Mouse (Mus musculus): Measurements from ENCODE around the gene Ttll8. TPM values are rescaled to one million over a fixed set of nuclear protein-coding genes. Genes with fewer than 3 reads are reported as not detected.

Gene Ttll8
- polyA plus RNA-seq, 1 experiment: 1.6 TPM

DNA sequence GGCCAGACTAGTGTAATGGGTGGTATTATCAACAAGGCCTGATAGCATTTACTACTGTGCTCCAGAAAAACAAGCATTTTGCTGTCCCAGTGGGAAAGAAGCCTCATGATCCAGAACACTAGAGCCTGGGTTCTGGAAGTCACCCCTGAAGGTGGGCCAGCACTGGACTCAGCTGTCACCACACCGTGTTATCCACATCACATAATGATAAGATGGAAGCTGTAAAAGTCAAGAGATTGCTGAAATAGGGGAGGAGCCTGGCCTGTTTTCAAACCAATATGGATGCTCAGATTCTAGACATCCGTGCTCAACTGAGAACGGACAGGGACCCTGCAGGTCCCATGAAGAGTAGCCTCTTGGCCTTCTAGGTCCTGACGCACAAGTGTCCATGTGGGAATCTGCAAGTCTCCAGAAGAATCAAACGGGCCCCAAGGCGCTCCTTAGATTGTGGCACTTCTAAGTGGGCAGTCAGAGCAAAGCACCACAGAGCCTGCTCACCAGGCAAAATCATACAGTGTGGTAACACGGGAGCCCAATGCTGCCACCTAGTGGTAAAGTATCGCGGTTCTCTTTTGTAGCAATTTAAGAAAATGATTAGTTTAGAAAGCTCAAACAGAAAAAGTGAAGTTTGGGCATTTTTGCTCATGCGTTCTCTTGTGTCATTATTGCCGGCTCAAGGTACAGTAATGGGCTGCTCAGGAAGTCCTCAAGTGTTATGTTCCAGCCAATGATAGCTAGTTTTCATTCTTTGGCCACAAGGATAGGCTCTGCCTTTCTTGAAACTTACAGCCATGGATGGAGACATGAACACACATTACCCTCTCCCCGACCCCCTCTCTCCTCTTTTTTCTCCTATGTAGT is 32.9 kb downstream of the Ttll8 start:
- Histone ChIP-seq H3K4me1 (ENCODE audit: control insufficient read depth, insufficient read depth, low read length) (no peaks in the 10 kb centered on the region), H3K27me3 (ENCODE audit: control insufficient read depth, insufficient read depth, low read length) (no peaks in the 10 kb centered on the region), H3K4me3 (replicated peaks; ENCODE audit: insufficient read depth, low read depth, low read length) (no peak overlapping the region), H3K27ac (ENCODE audit: insufficient read depth, low read length) (no peak overlapping the region)
- DNase-seq: peak; percentile 76 to 80
- TF ChIP-seq CTCF (IDR thresholded peaks at IDR 0.05; ENCODE audit: borderline replicate concordance, insufficient read depth, low read depth, low read length) (peak; percentile 80), POLR2A (IDR thresholded peaks at IDR 0.05; ENCODE audit: borderline replicate concordance, insufficient read depth, low read length) (no peak)
- WGBS: 16% methylated on average over 12 of the region's 12 CpGs

DNA sequence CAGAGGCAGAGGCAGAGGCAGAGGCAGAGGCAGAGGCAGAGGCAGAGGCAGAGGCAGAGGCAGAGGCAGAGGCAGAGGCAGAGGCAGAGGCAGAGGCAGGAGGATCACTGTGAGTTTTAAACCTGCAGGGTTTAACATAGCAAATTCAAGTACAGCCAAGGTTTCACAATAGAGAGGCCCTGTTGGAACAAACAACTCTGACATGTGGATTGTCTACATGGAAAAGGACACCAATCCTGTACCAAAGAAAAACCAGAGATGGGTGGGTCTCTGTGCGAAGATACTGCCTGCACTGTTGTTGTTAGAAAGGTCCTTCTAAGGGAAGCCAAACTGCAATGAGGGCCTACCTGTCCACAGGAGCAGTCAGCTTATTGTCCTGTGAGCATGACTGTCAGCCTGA is 34.2 kb downstream of the Ttll8 start:
- Histone ChIP-seq H3K27me3 (ENCODE audit: control insufficient read depth, insufficient read depth, low read length) (no peaks in the 10 kb centered on the region), H3K4me3 (replicated peaks; ENCODE audit: insufficient read depth, low read depth, low read length) (no peak overlapping the region), H3K27ac (ENCODE audit: insufficient read depth, low read length) (no peak overlapping the region), H3K4me1 (ENCODE audit: control insufficient read depth, insufficient read depth, low read length) (no peaks in the 10 kb centered on the region)
- DNase-seq: no peak
- WGBS: 100% methylated on average over 1 of the region's 1 CpGs
- no peak for TF ChIP-seq POLR2A (IDR thresholded peaks at IDR 0.05; ENCODE audit: borderline replicate concordance, insufficient read depth, low read length)
- no peak for TF ChIP-seq CTCF (IDR thresholded peaks at IDR 0.05; ENCODE audit: borderline replicate concordance, insufficient read depth, low read depth, low read length)

- DNase-seq: no peak
- TF ChIP-seq POLR2A (IDR thresholded peaks at IDR 0.05; ENCODE audit: borderline replicate concordance, insufficient read depth, low read length) (no peak), CTCF (IDR thresholded peaks at IDR 0.05; ENCODE audit: borderline replicate concordance, insufficient read depth, low read depth, low read length) (no peak)
- Histone ChIP-seq H3K27ac (ENCODE audit: insufficient read depth, low read length) (no peak overlapping the region), H3K27me3 (ENCODE audit: control insufficient read depth, insufficient read depth, low read length) (no peaks in the 10 kb centered on the region), H3K4me3 (replicated peaks; ENCODE audit: insufficient read depth, low read depth, low read length) (no peak overlapping the region), H3K4me1 (ENCODE audit: control insufficient read depth, insufficient read depth, low read length) (no peaks in the 10 kb centered on the region)
- WGBS: 77% methylated on average over 12 of the region's 12 CpGs
These were observed 34.9 kb downstream of the Ttll8 start for GRCm38 (mm10) chr15:88919328-88919727.

- Histone ChIP-seq H3K4me3 (replicated peaks; ENCODE audit: insufficient read depth, low read depth, low read length) (no peak overlapping the region), H3K4me1 (ENCODE audit: control insufficient read depth, insufficient read depth, low read length) (no peaks in the 10 kb centered on the region), H3K27me3 (ENCODE audit: control insufficient read depth, insufficient read depth, low read length) (no peaks in the 10 kb centered on the region), H3K27ac (ENCODE audit: insufficient read depth, low read length) (no peak overlapping the region)
- TF ChIP-seq CTCF (IDR thresholded peaks at IDR 0.05; ENCODE audit: borderline replicate concordance, insufficient read depth, low read depth, low read length) (no peak), POLR2A (IDR thresholded peaks at IDR 0.05; ENCODE audit: borderline replicate concordance, insufficient read depth, low read length) (no peak)
- WGBS: 96% methylated on average over 8 of the region's 8 CpGs
- no peak for DNase-seq
These were observed 37.1 kb downstream of the Ttll8 start for GRCm38 (mm10) chr15:88917126-88917525.

DNA sequence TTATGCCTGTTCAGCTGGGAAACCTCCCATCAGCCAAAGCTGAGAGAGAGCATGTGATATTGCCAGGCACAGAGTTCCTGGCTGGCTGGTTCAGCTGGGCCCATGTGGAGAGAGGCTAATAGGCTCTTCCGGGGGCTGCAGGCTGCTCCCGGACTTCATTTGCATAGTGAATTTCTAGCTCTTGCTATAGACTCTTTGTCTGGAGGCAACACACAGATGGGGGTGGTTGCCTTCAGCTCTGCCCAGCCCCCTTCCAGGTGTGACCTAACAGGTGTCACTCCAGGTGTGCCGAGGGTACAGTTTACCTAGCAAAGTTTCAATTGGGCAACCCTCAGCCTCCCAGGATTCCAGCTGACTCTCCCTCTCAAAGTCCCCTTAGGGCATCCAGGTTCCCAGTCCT is 37.9 kb downstream of the Ttll8 start:
- no peaks in the 10 kb centered on the region for H3K4me1 ChIP-seq (ENCODE audit: control insufficient read depth, insufficient read depth, low read length)
- no peak overlapping the region for H3K27ac ChIP-seq (ENCODE audit: insufficient read depth, low read length)
- TF ChIP-seq CTCF (IDR thresholded peaks at IDR 0.05; ENCODE audit: borderline replicate concordance, insufficient read depth, low read depth, low read length) (no peak), POLR2A (IDR thresholded peaks at IDR 0.05; ENCODE audit: borderline replicate concordance, insufficient read depth, low read length) (no peak)
- H3K27me3 ChIP-seq (ENCODE audit: control insufficient read depth, insufficient read depth, low read length): no peaks in the 10 kb centered on the region
- no peak overlapping the region for H3K4me3 ChIP-seq (replicated peaks; ENCODE audit: insufficient read depth, low read depth, low read length)
- no peak for DNase-seq
- 31% methylated on average over 3 of the region's 3 CpGs for WGBS

GRCm38 (mm10) chr15:88915046-88915445 is 39.2 kb downstream of the Ttll8 start:
- Histone ChIP-seq H3K4me3 (replicated peaks; ENCODE audit: insufficient read depth, low read depth, low read length) (no peak overlapping the region), H3K27me3 (ENCODE audit: control insufficient read depth, insufficient read depth, low read length) (no peaks in the 10 kb centered on the region), H3K4me1 (ENCODE audit: control insufficient read depth, insufficient read depth, low read length) (no peaks in the 10 kb centered on the region), H3K27ac (ENCODE audit: insufficient read depth, low read length) (no peak overlapping the region)
- WGBS: 94% methylated on average over 7 of the region's 7 CpGs
- TF ChIP-seq POLR2A (IDR thresholded peaks at IDR 0.05; ENCODE audit: borderline replicate concordance, insufficient read depth, low read length) (no peak), CTCF (IDR thresholded peaks at IDR 0.05; ENCODE audit: borderline replicate concordance, insufficient read depth, low read depth, low read length) (no peak)
- DNase-seq: no peak

- WGBS: 81% methylated on average over 4 of the region's 4 CpGs
- no peak for TF ChIP-seq CTCF (IDR thresholded peaks at IDR 0.05; ENCODE audit: borderline replicate concordance, insufficient read depth, low read depth, low read length)
These were observed 47.9 kb downstream of the Ttll8 start for GRCm38 (mm10) chr15:88906347-88906746.

GRCm38 (mm10) chr15:88904056-88904811 is 50.0 kb downstream of the Ttll8 start:
- Histone ChIP-seq H3K27me3 (ENCODE audit: control insufficient read depth, insufficient read depth, low read length) (no peaks in the 10 kb centered on the region), H3K4me1 (ENCODE audit: control insufficient read depth, insufficient read depth, low read length) (no peaks in the 10 kb centered on the region), H3K4me3 (replicated peaks; ENCODE audit: insufficient read depth, low read depth, low read length) (no peak overlapping the region), H3K27ac (ENCODE audit: insufficient read depth, low read length) (no peak overlapping the region)
- DNase-seq: no peak
- 85% methylated on average over 14 of the region's 14 CpGs for WGBS
- TF ChIP-seq CTCF (IDR thresholded peaks at IDR 0.05; ENCODE audit: borderline replicate concordance, insufficient read depth, low read depth, low read length): no peak
- no peak for TF ChIP-seq POLR2A (IDR thresholded peaks at IDR 0.05; ENCODE audit: borderline replicate concordance, insufficient read depth, low read length)

More at GRCm38 (mm10) chr15:88906347-88906746, 47.9 kb downstream of the Ttll8 start:
- DNase-seq: no peak
- Histone ChIP-seq H3K4me1 (ENCODE audit: control insufficient read depth, insufficient read depth, low read length) (no peaks in the 10 kb centered on the region), H3K27ac (ENCODE audit: insufficient read depth, low read length) (no peak overlapping the region), H3K27me3 (ENCODE audit: control insufficient read depth, insufficient read depth, low read length) (no peaks in the 10 kb centered on the region), H3K4me3 (replicated peaks; ENCODE audit: insufficient read depth, low read depth, low read length) (no peak overlapping the region)

Measured in cerebellum, adult 2 months (tissue).